Mouse (Mus musculus): ENCODE results near the gene Cdk2ap1.

- TF ChIP-seq MYOG (IDR thresholded peaks at IDR 0.05; ENCODE audit: control insufficient read depth, extremely low read depth, insufficient read length) (no peak), USF1 (IDR thresholded peaks at IDR 0.05; ENCODE audit: low read depth) (no peak), CTCF (IDR thresholded peaks at IDR 0.05; ENCODE audit: control insufficient read depth, insufficient read depth, insufficient read length) (no peak), FOSL1 (IDR thresholded peaks at IDR 0.05; ENCODE audit: insufficient read depth, low read length, poor library complexity, severe bottlenecking) (no peak), MAX (IDR thresholded peaks at IDR 0.05) (peak; percentile 36)
These were observed 10.6 kb downstream of the Cdk2ap1 start for GRCm38 (mm10) chr5:124352141-124352920.
